Mouse (Mus musculus) forebrain, postnatal 0 days (tissue): Measurements from ENCODE around the gene Crtap. TPM values are rescaled to one million over a fixed set of nuclear protein-coding genes. Genes with fewer than 3 reads are reported as not detected.
"Not testable (repeated sequence)": the region's sequence is repeated elsewhere in the genome, so short reads cannot be mapped to it uniquely, and the experiment has no call there.

Experiments used
- ATAC-seq: fragments of 200-750 bp; cut with Nextera tagmentation; 2 replicates; pipeline ENCODE4 v1.8.0; 2017; ENCODE audit warnings: mild to moderate bottlenecking, moderate library complexity
- DNase-seq: peaks from one replicate; pipeline ENCODE4 v3.0.0-alpha.2; 2015
- H3K27ac ChIP-seq: fragments of 300-500 bp; sonication (generic); 2 replicates; pipeline ENCODE4 v1.5.1; 2014; ENCODE audit warnings: low read depth, mild to moderate bottlenecking, antibody characterized with exemption, low read length, moderate library complexity, mixed read lengths
- H3K27me3 ChIP-seq: fragments of 300-500 bp; sonication (generic); 2 replicates; pipeline ENCODE4 v1.6.1; 2014; ENCODE audit warnings: mild to moderate bottlenecking, low read length, mixed read lengths; ENCODE audit not compliant: insufficient read depth
- H3K36me3 ChIP-seq: fragments of 300-500 bp; sonication (generic); 2 replicates; pipeline ENCODE4 v1.6.1; 2014; ENCODE audit warnings: mild to moderate bottlenecking, moderate library complexity; ENCODE audit not compliant: insufficient read depth
- H3K4me1 ChIP-seq: fragments of 300-500 bp; sonication (generic); 2 replicates; pipeline ENCODE4 v1.6.1; 2014; ENCODE audit warnings: antibody characterized with exemption; ENCODE audit not compliant: insufficient read depth
- H3K4me2 ChIP-seq: fragments of 300-500 bp; sonication (generic); 2 replicates; pipeline ENCODE4 v1.6.1; 2014; ENCODE audit warnings: low read depth, mild to moderate bottlenecking, moderate library complexity
- H3K4me3 ChIP-seq: fragments of 300-500 bp; sonication (generic); 2 replicates; pipeline ENCODE4 v1.5.1; 2014; ENCODE audit warnings: low read depth, low read length, mixed read lengths
- H3K9ac ChIP-seq: fragments of 300-500 bp; sonication (generic); 2 replicates; pipeline ENCODE4 v1.6.1; 2014; ENCODE audit warnings: mild to moderate bottlenecking
- H3K9me3 ChIP-seq: fragments of 300-500 bp; sonication (generic); 2 replicates; pipeline ENCODE4 v1.6.1; 2016; ENCODE audit warnings: low read length
- CTCF ChIP-seq: sonication (generic); IDR thresholded peaks from 2 replicates; pipeline ENCODE4 v1.5.1; 2016; ENCODE audit warnings: antibody characterized with exemption, control low read depth, low read depth
- WGBS: fragments of 180-500 bp; shearing (Covaris S2); extraction: QIAGEN DNeasy Blood & Tissue Kit; methylation state at CpG from one replicate; pipeline ENCODE4 v1.1.7; 2014; 5-methylcytosine and 5-hydroxymethylcytosine counted together
- polyA plus RNA-seq: library from polyadenylated mRNA; unstranded; fragments of >200 nt; fragmentation: Nextera tagmentation; extraction: Ambion mirVana; gene quantifications from 2 replicates; pipeline ENCODE4 v1.2.1, GENCODE M21; 2015
- total RNA-seq: library from RNA; depleted of rRNA; stranded (reverse); fragments of >200 nt; gene quantifications from 2 replicates; pipeline ENCODE4 v1.2.3, GENCODE M21; 2014

The Crtap gene
- total and polyA plus RNA-seq, 2 experiments from 2014 or later = 14.2 to 25.5 TPM

- H3K4me3 ChIP-seq = no peak overlapping the region
- ATAC-seq (no peak), DNase-seq (no peak)
- no peaks in the 10 kb centered on the region for H3K4me1 ChIP-seq
- no peak for TF ChIP-seq CTCF
- WGBS = 91% methylated on average over 10 of the region's 10 CpGs
- no peak overlapping the region for H3K4me2 ChIP-seq
- no peaks in the 10 kb centered on the region for H3K36me3 ChIP-seq
- H3K27ac ChIP-seq = no peak overlapping the region
- no peaks in the 10 kb centered on the region for H3K27me3 ChIP-seq
- no peaks in the 10 kb centered on the region for H3K9me3 ChIP-seq
- no peak overlapping the region for H3K9ac ChIP-seq
These were observed 15.1 kb downstream of the Crtap start for GRCm38 (mm10) chr9:114375276-114375962.

GRCm38 (mm10) chr9:114371717-114372116 lies 18.8 kb downstream of the Crtap start:
- not testable (repeated sequence) for H3K36me3 ChIP-seq, H3K9me3 ChIP-seq, H3K27me3 ChIP-seq, ATAC-seq, H3K4me2 ChIP-seq, H3K4me3 ChIP-seq, H3K27ac ChIP-seq, H3K4me1 ChIP-seq, H3K9ac ChIP-seq
- DNase-seq = peak; percentile 31
- 31% methylated on average over 5 of the region's 5 CpGs for WGBS

GRCm38 (mm10) chr9:114369389-114369788 lies 21.1 kb downstream of the Crtap start:
- not testable (repeated sequence) for H3K9me3 ChIP-seq, H3K36me3 ChIP-seq, ATAC-seq, H3K27ac ChIP-seq, H3K27me3 ChIP-seq, H3K9ac ChIP-seq, DNase-seq, H3K4me3 ChIP-seq, H3K4me1 ChIP-seq
- WGBS = 53% methylated on average over 5 of the region's 5 CpGs
- TF ChIP-seq CTCF = 0 out of 2 replicates have a peak, but pooled peaks have one; percentile 19
- H3K4me2 ChIP-seq = 0 out of 2 replicates have a peak overlapping the region, but pooled peaks have one; percentile 88

GRCm38 (mm10) chr9:114368471-114368858 lies 22.0 kb downstream of the Crtap start:
- Histone ChIP-seq H3K9ac (peak overlapping the region; percentile 58), H3K9me3 (no peaks in the 10 kb centered on the region), H3K4me2 (peak overlapping the region; percentile 88), H3K27ac (0 out of 2 replicates have a peak overlapping the region, but pooled peaks have one; percentile 2), H3K27me3 (no peaks in the 10 kb centered on the region), H3K4me3 (peak overlapping the region; percentile 54), H3K4me1 (no peaks in the 10 kb centered on the region), H3K36me3 (no peaks in the 10 kb centered on the region)
- no peak for TF ChIP-seq CTCF
- WGBS = 12% methylated on average over 12 of the region's 12 CpGs
- ATAC-seq = peak; percentile 45
- DNase-seq = no peak

GRCm38 (mm10) chr9:114367783-114368470 lies 22.5 kb downstream of the Crtap start:
- 1% methylated on average over 48 of the region's 48 CpGs for WGBS
- H3K4me1 ChIP-seq = no peaks in the 10 kb centered on the region
- H3K36me3 ChIP-seq = no peaks in the 10 kb centered on the region
- peak; percentile 85 for ATAC-seq
- H3K27me3 ChIP-seq = no peaks in the 10 kb centered on the region
- peak; percentile 89 for DNase-seq
- H3K9ac ChIP-seq = peak overlapping the region; percentile 58
- peak overlapping the region; percentile 88 for H3K4me2 ChIP-seq
- peak overlapping the region; percentile 54 for H3K4me3 ChIP-seq
- H3K9me3 ChIP-seq = no peaks in the 10 kb centered on the region
- no peak; the same call in 1 of the 2 replicates for TF ChIP-seq CTCF
- H3K27ac ChIP-seq = 0 out of 2 replicates have a peak overlapping the region, but pooled peaks have one; percentile 2

GRCm38 (mm10) chr9:114329855-114330254 lies 60.6 kb downstream of the Crtap start, which contains the start of gene Bcl2a1c:
Gene Bcl2a1c (plus strand): TSS chr9:114330135.
- not testable (repeated sequence) for H3K9me3 ChIP-seq, H3K27ac ChIP-seq, ATAC-seq, H3K36me3 ChIP-seq, H3K27me3 ChIP-seq, H3K4me1 ChIP-seq, H3K9ac ChIP-seq, H3K4me2 ChIP-seq, H3K4me3 ChIP-seq, DNase-seq
- 80% methylated on average over 9 of the region's 9 CpGs for WGBS

- not testable (repeated sequence) for DNase-seq, H3K27me3 ChIP-seq, H3K4me3 ChIP-seq, ATAC-seq, H3K36me3 ChIP-seq, H3K27ac ChIP-seq, H3K4me2 ChIP-seq, H3K9me3 ChIP-seq, H3K4me1 ChIP-seq, H3K9ac ChIP-seq
These were observed 62.1 kb downstream of the Crtap start for GRCm38 (mm10) chr9:114328332-114328731.
